Mouse (Mus musculus) cerebellum, postnatal 25 days (tissue): ENCODE data around the gene Casq2.

Source experiments
- DNase-seq, 2 experiments: peaks; one replicate each; pipeline ENCODE4 v3.0.0; 2021; ENCODE audit warnings: mixed read lengths in 2 of 2

Gene Casq2

GRCm38 (mm10) chr3:102083589-102084230 is 2.5 kb upstream of the Casq2 start:
- DNase-seq: no peak

GRCm38 (mm10) chr3:102084833-102085491 is 1.3 kb upstream of the Casq2 start:
- no peak for DNase-seq

GRCm38 (mm10) chr3:102085719-102086118 is 496 bp upstream of the Casq2 start:
- no peak for DNase-seq

GRCm38 (mm10) chr3:102094841-102095240 is 8.6 kb downstream of the Casq2 start:
- no peak for DNase-seq

GRCm38 (mm10) chr3:102095412-102095811 is 9.2 kb downstream of the Casq2 start:
- DNase-seq: no peak

DNA sequence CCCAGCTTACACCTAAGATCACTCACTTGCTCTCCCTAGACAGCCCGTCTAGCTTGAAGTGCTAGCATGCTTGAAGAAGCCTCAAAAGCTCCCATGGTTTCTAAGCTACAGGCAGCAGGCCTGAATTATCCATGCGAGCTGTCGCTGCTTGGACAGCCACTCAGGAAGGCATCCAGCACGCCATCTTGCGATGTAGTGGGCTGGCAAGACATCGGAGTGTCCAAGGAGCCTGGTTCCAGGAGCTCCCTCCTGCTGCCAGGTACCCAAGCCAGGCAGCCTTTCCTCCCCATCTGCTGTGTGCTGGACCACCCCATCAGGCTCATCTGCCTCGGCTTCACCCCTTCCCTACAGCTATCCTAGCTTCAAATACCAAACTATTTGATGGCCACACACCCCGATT is 10.2 kb downstream of the Casq2 start:
- DNase-seq: peak; percentile 23 to 28

GRCm38 (mm10) chr3:102096976-102097375 is 10.8 kb downstream of the Casq2 start:
- DNase-seq: no peak

- DNase-seq: peak in 1 of 2 experiments; percentile 31
Observed at GRCm38 (mm10) chr3:102099242-102099641, 13.0 kb downstream of the Casq2 start.

GRCm38 (mm10) chr3:102099793-102100192 is 13.6 kb downstream of the Casq2 start:
- DNase-seq: no peak

DNA sequence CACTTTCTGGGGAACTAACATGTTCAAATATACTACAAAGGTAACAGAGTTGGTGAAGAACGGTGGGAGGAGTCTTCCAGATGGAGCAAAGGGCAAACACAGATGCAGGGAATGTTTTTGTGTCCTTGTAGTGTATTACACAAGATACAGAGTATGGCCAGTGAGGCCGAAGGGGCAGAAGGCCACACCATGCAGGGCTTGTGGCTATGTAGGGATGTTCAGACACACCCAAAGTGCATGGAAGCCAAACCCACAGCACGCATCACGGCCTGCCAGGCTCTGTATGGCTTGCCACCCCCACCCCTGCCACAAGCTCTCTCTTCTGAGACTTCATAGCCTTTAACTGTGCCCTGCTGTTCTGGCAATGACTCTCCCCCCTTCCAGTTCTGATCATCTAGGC is 15.2 kb downstream of the Casq2 start:
- DNase-seq: no peak

- no peak for DNase-seq
Observed at GRCm38 (mm10) chr3:102103811-102104565, 17.8 kb downstream of the Casq2 start.

DNA sequence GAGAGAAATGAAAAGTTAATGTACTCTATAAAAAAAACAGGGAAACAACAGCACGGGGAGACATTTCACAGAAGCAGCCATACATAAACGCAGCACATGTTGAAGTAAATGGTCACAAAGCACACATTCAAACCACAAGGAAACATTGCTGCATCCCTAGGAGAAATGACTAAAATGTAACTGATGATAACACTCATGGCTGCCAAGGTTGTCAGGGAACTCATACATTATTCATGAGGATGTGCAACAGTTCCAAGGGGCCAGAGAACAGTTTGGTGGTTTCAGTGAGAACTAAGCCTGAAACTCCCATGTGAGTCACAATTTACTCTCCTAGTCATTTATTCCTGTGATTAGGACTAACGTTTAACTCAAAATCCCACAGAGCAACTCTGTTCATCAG is 22.0 kb downstream of the Casq2 start:
- DNase-seq: no peak

GRCm38 (mm10) chr3:102111979-102112599 is 25.9 kb downstream of the Casq2 start:
- DNase-seq: no peak

DNA sequence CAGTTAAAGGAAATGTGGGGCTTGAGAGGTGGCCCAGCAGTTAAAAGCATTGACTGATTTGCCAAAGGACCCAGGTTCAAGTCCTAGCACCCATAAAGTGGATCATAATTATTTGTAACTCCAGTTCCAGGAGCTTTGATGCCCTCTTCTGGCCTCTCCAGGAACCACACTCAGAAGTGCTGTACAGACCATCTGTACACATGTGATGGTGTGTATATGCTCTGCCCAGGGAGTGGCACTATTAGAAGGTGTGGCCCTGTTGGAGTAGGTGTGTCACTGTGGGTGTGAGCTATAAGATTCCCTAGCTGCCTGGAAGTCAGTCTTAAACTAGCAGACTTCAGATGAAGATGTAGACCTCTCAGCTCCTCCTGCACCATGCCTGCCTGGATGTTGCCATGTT is 34.7 kb downstream of the Casq2 start:
- DNase-seq: no peak

DNA sequence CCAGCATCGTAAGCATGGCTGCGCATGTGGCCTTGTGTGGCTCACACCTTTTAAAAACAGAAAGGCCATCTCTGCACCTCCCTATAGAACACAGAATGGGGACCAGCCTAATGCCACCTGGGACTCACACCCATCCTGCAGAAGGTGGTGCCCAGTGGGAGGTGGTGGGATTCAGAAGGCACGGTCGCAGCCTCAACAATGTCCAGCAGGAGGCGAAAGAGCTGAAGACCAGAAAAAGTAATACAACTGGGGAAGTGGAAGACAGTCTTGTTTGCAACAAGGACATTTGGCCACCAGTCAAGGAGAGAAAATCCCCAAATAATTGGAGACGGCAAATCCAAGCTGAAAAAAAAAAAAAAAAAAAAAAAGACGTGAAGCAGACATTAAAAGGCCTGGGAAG is 35.8 kb downstream of the Casq2 start:
- DNase-seq: peak in 1 of 2 experiments; percentile 15

GRCm38 (mm10) chr3:102123654-102124053 is 37.4 kb downstream of the Casq2 start:
- DNase-seq: no peak

DNA sequence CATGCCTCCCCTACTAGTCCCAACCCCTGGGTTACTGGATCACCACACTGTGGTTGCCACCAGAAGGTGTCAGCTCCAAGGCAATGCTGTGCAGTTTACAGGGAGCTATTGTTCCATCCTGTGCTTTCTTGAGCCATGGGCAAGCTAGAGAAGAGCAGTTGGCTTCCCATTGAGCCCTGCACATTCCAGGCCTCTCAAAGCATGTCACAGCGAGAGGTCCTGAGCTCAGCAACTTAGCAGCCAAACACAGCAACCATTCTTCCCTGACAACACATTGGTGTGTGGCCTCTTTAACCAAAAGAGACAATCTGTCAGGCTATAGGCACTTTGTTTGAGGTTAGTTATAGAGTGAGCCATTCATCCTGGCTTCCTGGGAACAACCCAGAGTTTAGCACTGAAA is 39.3 kb downstream of the Casq2 start:
- peak; percentile 37 to 52 for DNase-seq

GRCm38 (mm10) chr3:102127114-102127513 is 40.9 kb downstream of the Casq2 start:
- DNase-seq: no peak

- DNase-seq: no peak
Observed at GRCm38 (mm10) chr3:102128242-102128641, 42.0 kb downstream of the Casq2 start.

DNA sequence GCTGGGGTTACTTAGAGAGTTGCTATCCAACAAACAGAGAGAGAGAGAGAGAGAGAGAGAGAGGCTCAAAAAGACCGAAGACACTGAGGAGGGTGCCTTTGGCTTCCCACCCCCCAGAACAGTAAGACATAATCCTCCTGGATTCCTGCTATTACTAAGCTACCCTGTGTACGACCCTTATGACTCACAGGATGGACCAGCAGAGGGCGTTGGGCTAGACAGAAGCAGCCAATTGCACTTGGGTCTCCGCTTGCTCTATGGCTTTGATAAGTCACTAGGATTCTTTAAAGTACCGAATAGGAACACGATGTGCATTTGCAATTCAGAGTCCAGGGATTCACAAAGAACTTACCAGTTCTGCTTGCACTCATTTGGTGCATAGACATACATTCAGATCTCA is 44.3 kb downstream of the Casq2 start:
- DNase-seq: no peak

GRCm38 (mm10) chr3:102131627-102132324 is 45.6 kb downstream of the Casq2 start:
- DNase-seq: no peak

GRCm38 (mm10) chr3:102135389-102136113 is 49.3 kb downstream of the Casq2 start:
- DNase-seq: no peak
